Mouse (Mus musculus) MN1 (cell line): Measurements from ENCODE around the gene Psap.

Experiments used
- DNase-seq: peaks from one replicate; pipeline ENCODE4 v3.0.0-alpha.2; 2016; ENCODE audit warnings: low spot score

Psap gene

DNA sequence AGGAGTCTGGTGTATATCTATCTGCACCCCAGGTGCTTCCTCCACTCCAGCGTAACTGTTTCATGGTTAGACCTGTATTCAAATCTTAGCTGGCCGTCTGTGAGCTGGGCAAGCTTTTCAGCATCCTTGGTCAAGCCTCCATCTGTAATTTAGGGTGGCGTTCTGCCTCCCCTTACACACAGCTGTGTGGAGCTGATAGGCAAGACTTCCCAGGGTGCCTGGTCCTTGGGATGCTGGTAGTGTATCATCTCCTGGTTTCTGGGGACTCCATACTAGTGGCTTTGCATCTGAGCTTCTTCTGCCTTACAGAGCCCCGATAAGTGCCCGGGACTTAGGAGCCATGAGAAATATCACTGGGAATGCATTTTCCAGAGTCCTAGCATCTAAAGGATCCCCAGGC lies 72.2 kb downstream of the Psap start:
- no peak for DNase-seq

DNA sequence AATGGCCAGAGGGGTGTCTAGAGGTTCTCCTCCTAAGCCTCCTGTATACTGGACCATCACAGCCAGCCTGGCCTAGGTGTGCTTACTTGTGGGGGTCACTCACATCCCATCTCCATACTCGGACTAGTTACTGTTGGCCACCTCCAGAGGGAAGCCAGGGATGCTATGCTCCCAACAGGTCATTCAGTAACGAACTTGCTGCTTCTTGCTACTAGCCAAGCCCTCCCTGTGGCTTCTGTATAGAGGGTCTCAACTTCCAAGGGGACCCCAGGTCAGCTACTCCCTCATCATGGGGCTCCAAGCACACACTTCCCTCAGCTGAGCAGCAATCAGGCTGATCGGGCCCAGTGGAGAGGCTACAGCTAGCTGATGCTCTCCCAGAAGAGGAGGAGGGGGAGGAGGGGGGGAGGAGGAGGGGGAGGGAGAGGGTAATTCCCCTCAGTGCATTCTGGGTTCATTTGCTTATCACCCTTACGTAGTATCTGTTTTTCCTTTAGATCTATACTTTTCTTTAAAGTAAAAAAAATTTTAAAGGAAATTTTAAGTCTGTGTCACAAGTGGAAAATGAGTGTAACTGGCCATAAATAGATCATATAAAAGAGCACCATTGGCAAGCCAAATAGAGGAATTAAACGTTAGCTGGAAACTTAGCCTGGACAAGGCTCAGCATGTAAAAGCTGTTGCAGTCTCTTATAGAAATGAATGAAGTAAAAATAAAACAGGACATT lies 72.8 kb downstream of the Psap start:
- no peak for DNase-seq

DNA sequence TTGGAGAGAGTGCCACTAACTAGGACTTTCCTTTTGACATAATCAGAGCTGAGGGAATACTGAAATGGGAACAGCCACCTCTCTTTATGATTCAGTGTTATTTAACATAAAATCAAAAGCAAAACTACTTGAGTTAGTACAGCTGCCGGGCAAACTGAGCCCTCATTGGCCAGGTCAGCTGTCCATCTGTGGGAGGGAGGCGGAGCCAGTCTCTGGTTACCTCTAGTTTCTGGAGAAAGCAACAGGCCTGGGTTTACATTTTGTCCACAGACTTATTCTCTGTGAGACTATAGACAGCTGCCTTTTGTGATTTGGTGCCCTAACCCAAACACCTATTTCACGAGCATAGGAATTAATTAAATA lies 73.4 kb downstream of the Psap start:
- DNase-seq = peak; percentile 94

DNA sequence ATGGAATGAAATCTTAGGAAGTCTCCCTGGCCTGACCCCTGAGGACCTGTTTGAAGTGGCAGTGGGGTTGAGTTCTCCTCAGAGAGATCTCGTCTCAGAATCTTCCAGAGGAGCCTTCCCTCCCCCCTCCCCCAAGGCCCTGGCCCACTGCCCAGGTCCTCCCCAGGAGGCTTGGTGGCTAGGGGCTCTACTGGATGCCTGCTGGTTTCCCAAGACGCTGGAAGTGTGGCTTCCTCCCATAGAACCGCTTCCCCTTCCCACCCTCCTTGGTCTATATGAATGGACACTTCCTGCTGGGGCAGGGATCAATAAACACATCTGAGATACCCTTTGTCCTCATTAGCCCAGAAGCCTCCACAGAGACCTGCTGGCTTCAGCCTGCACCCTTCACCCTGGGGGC lies 73.8 kb downstream of the Psap start:
- peak; percentile 21 for DNase-seq

DNA sequence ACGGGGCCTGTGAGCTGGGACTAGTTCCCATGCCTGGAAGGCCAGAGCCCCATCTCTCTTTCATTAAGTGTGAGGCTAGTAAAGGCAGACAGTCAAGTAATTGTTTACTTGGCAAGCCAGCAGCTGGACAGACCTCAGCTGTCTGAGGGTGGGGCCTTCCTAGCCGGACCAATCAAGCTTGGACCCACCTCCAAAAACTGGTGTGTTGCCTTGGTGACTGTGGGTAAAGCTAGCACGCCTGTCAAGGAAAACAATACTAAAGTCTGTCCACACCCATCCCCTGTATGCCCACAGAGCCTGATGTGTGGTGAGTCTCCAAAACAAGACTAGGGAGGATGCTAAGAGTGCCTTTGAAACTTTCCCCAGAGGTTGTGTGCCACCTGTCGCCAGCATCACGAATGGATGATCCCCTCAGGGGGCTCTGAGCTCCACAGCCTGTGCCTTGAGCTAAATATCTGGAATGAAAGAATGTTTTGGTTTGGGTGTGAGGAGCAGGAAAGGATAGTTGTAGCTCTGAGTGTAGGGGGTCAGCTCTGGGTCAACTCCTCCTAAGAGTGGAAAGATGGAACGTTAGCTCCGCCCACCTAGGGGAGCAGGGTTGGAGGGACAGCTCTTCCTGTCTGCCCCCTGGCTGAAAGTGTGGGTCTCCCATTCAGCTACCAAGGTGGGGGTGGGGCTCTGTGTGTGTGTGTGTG lies 74.5 kb downstream of the Psap start:
- DNase-seq = peak; percentile 68
